Mouse (Mus musculus): ENCODE measurements at regions not wholly inside any gene's neighbourhood (a gene's known extent, or its start where the extent isn't known, plus 50 kb on each side); places are given as distances from the start of the nearest gene placed in this dataset.

DNA sequence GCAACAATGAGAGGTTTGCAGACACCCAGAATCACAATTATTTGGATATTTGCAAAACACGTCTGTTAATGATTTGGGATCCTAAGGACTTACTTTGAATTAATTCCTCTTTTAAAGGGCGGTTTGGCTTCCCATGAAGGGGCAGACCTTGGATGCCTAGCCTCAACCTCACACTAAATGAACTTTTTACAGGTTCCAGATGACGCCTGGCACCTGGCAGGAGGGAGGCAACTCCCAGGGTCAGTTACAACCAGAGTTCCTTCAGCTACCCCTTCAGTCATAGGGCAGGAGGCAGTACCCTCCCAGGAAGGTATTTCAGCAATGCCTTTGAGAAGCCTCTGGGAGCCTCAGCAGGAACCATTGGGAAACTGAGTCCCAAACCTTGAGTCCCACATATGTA is 57.9 kb upstream of the Stx18 start:
- Histone ChIP-seq H3K27ac (no peak overlapping the region), H3K9ac (no peak overlapping the region), H3K4me1 (no peaks in the 10 kb centered on the region), H3K9me3 (no peaks in the 10 kb centered on the region), H3K4me3 (replicated peaks) (no peak overlapping the region), H3K27me3 (peaks cover 5% of the 10 kb centered on the region; the same call in 1 of the 2 replicates), H3K4me2 (no peak overlapping the region), H3K36me3 (replicated peaks) (no peaks in the 10 kb centered on the region)
- no peak for ATAC-seq (ENCODE audit: low FRiP score)
- 74% methylated on average over 3 of the region's 3 CpGs for WGBS

DNA sequence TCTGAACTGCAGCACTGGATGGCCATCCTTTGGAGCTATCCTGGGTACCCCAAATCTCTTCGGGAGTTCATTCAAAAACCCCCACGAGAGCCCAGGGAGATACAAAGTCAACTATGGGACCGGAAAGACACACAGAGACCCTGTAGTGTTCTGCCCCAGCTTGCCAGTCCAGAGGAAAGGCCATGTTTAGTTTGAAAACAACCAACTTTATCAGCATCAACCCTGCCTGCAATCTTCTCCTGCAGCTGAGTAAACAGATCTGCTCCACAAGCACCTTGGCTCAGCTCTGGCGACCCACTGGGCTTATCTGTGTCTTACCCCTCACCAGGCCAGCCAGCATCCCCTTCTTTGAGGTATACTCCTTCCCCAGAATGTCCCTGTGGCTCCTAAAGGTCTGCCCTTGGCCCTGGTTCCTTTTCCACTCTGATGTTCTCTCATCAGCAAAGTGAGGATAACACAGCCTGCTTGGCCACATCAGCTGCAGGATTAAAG is 61.6 kb upstream of the Stx18 start:
- Histone ChIP-seq H3K4me1 (no peaks in the 10 kb centered on the region), H3K9me3 (no peaks in the 10 kb centered on the region), H3K9ac (no peak overlapping the region), H3K27ac (no peak overlapping the region), H3K36me3 (replicated peaks) (no peaks in the 10 kb centered on the region), H3K4me2 (no peak overlapping the region), H3K27me3 (peaks cover 15% of the 10 kb centered on the region), H3K4me3 (replicated peaks) (no peak overlapping the region)
- no peak for ATAC-seq (ENCODE audit: low FRiP score)
- 77% methylated on average over 4 of the region's 4 CpGs for WGBS

DNA sequence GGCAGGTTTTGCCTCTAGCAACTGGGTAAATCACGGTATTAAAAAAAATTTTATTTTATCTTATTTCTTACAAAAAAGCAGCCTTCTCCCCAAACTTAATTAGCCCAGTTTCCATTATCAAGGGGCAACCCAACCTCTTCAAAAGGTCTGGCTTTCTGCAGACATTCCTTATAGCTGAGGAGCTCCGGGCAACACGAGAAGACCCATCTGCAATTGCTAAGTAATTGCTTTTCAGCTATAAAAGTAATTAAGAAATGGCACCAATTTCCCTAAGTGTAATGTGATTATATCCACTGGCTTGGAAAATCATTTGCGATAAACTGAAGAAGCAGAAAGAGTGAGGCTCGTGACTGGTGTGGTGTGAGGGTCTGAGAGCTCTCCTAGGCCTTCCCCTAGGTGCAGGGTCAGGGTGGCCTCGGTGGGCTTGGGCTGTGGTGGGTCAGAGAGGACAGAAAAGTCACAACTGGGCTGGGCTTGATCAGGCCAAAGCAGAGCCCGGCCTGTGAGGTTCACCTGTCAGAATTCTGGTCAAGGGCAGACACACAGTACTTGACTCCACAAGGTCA is 65.5 kb upstream of the Stx18 start:
- no peak overlapping the region for H3K9ac ChIP-seq
- ATAC-seq (ENCODE audit: low FRiP score): no peak
- H3K36me3 ChIP-seq (replicated peaks): no peaks in the 10 kb centered on the region
- peaks cover 43% of the 10 kb centered on the region for H3K27me3 ChIP-seq
- no peak overlapping the region for H3K4me3 ChIP-seq (replicated peaks)
- peaks cover 8% of the 10 kb centered on the region for H3K4me1 ChIP-seq
- no peaks in the 10 kb centered on the region for H3K9me3 ChIP-seq
- no peak overlapping the region for H3K27ac ChIP-seq
- no peak overlapping the region for H3K4me2 ChIP-seq
- 75% methylated on average over 7 of the region's 7 CpGs for WGBS

DNA sequence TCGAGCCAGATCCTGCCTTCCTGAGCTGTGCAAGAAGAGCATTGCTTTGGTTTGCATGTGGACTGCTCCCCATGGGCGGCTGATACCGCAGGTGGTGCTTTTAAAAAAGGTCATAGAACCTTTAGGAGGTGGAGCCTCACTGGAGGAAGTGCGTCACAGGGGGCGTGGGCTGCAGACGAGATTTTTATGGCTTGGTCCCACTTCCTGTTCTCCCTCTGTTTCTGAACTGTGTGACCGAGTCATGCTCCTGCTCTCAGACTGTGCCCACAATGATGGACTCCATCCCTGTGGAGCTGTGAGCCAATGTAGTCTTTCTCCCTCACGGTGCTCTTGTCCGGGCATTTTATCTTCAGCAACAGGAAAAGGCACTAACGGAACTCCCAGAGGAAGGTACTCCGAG is 66.8 kb upstream of the Stx18 start:
- H3K27ac ChIP-seq: no peak overlapping the region
- no peaks in the 10 kb centered on the region for H3K36me3 ChIP-seq (replicated peaks)
- peaks cover 56% of the 10 kb centered on the region for H3K27me3 ChIP-seq
- ATAC-seq (ENCODE audit: low FRiP score): no peak
- 73% methylated on average over 11 of the region's 11 CpGs for WGBS
- no peak overlapping the region for H3K9ac ChIP-seq
- H3K4me2 ChIP-seq: no peak overlapping the region
- no peak overlapping the region for H3K4me3 ChIP-seq (replicated peaks)
- H3K9me3 ChIP-seq: no peaks in the 10 kb centered on the region
- H3K4me1 ChIP-seq: peaks cover 18% of the 10 kb centered on the region

DNA sequence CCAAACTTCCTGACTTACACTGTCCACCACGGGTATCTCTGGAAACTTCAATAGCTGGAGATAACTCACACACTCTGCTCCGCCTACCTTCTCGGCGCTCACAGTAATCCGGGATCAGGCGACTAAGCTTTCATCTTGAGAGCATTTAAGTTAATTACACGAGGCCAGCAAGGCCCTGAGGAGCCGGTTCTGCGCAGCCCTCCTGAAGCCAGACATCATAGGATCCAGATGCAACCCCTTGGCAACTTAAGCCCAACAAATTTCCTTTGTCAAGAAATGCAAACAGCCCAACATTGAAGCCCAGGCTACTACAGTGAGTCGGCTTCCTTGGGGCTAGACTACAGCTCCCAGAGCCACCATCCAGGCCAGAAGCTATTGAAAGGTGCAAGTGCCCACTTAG is 69.9 kb upstream of the Stx18 start:
- H3K4me3 ChIP-seq (replicated peaks): no peak overlapping the region
- H3K4me1 ChIP-seq: peaks cover 18% of the 10 kb centered on the region
- H3K36me3 ChIP-seq (replicated peaks): no peaks in the 10 kb centered on the region
- no peak for ATAC-seq (ENCODE audit: low FRiP score)
- peaks cover 78% of the 10 kb centered on the region for H3K27me3 ChIP-seq
- 8% methylated on average over 10 of the region's 10 CpGs for WGBS
- H3K9me3 ChIP-seq: no peaks in the 10 kb centered on the region
- no peak overlapping the region for H3K27ac ChIP-seq
- H3K9ac ChIP-seq: no peak overlapping the region
- no peak overlapping the region for H3K4me2 ChIP-seq

DNA sequence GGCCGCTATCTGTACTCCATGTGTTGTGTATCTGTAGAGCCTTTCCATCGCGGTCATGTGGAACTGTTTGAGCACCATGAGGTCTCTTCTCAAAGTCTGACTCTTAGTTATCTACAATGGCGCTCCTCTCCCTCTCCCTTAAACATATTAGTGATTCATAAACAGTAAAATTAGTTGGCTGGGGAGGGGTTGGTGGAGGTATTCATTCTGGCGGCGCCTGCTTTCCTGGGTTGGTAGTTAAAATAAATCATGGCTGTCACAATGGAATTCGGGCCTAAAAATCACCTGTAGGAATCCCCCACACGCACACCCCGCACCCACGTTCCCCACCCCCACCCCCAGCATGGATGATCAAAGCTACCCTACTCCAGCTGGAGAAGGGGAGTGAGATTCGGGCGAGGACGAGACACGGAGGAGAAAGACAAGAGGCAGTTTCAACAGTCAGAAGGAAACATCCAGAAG is 70.6 kb upstream of the Stx18 start:
- WGBS: 6% methylated on average over 14 of the region's 14 CpGs
- ATAC-seq (ENCODE audit: low FRiP score): no peak
- Histone ChIP-seq H3K9ac (no peak overlapping the region), H3K27me3 (peaks cover 73% of the 10 kb centered on the region), H3K4me3 (replicated peaks) (no peak overlapping the region), H3K27ac (no peak overlapping the region), H3K9me3 (no peaks in the 10 kb centered on the region), H3K36me3 (replicated peaks) (no peaks in the 10 kb centered on the region), H3K4me2 (peak overlapping the region; percentile 8), H3K4me1 (peaks cover 18% of the 10 kb centered on the region)

DNA sequence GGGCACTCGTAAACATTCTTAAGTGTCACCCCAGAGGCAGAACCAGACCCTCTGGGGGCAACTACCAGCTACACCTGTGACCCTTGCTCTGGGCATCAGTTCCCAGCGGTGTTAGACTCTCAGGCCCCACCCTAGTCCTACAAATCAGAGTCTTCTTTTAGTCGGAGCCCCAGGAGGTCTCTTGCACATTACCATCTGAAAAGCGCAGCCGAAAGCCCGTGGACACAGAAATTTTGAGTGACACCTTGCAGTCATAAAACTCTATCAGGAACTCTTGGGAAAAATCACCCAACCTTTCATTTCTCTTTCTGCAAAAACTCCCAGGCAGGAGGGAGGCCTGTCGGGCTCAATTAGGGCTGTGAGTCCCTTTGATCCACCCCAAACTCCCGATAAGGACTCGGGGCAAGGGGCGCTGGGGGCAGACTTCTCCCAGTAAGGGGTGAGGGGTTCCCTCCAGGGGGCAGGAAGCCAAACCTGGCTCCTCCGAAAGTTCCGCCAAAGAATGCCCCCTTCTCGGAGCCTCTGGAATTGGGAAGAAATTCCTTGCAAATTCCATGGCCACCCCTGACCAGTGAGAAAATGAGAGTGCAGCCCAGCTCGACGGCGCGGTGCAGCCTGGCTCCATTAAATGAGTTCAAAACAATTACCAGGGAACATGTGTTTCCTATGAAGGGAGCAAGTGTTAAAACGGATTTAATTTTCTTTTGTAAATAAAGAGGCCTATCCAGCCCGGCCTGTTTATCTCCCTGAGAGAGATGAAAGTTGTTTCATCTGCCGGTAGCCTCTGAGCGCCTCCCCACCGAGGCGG is 71.2 kb upstream of the Stx18 start:
- no peak for ATAC-seq (ENCODE audit: low FRiP score)
- Histone ChIP-seq H3K4me1 (peaks cover 18% of the 10 kb centered on the region), H3K4me2 (peak overlapping the region; percentile 8), H3K9ac (no peak overlapping the region), H3K9me3 (no peaks in the 10 kb centered on the region), H3K27ac (no peak overlapping the region), H3K36me3 (replicated peaks) (no peaks in the 10 kb centered on the region), H3K4me3 (replicated peaks) (no peak overlapping the region), H3K27me3 (peaks cover 78% of the 10 kb centered on the region)
- WGBS: 4% methylated on average over 23 of the region's 23 CpGs

DNA sequence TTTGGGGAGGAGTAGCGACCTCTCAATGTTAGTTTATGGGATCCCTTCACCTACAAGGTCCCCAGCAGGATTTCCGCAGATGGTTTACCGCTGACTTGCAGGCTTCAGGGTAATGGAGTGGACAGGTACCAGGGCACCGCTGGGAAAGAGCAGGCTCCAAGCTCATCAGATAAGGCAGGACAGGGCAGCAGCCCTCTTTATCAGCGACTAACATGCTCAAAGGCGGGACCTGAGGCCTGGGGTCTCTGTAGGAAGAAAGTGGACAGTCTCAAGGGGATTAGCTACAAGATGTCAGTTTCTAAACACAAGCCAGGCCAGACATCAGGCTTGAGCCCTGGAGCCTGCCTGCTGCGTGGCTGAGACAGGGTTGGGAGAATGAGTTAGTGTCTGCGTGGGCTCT is 74.9 kb upstream of the Stx18 start:
- ATAC-seq (ENCODE audit: low FRiP score): no peak
- Histone ChIP-seq H3K4me1 (peaks cover 15% of the 10 kb centered on the region), H3K4me2 (no peak overlapping the region), H3K36me3 (replicated peaks) (no peaks in the 10 kb centered on the region), H3K9me3 (no peaks in the 10 kb centered on the region), H3K9ac (no peak overlapping the region), H3K27me3 (peaks cover 52% of the 10 kb centered on the region), H3K4me3 (replicated peaks) (no peak overlapping the region), H3K27ac (no peak overlapping the region)
- 65% methylated on average over 8 of the region's 8 CpGs for WGBS

DNA sequence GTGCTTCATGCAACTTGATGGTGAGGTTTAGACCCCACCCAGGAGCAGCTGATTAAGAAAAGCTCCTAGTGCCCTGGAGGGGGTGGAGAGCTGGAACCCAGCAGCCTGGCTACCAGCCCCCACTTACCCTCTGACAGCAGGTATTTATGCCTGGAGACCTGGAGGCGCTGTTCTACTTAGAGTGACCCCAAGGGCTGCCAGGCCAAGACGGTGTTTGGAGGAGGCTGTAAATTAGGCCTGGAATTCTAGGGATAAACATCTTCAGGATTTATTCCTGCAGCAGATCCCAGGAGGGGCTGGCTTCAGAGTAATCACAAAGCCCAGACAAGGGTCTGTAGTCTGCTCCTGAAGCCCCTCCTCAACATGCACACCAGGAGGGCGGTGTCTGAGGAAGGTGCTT is 76.0 kb upstream of the Stx18 start:
- Histone ChIP-seq H3K9me3 (no peaks in the 10 kb centered on the region), H3K27me3 (peaks cover 40% of the 10 kb centered on the region), H3K4me1 (peaks cover 5% of the 10 kb centered on the region), H3K9ac (no peak overlapping the region), H3K27ac (no peak overlapping the region), H3K4me2 (no peak overlapping the region), H3K36me3 (replicated peaks) (no peaks in the 10 kb centered on the region), H3K4me3 (replicated peaks) (no peak overlapping the region)
- ATAC-seq (ENCODE audit: low FRiP score): no peak
- 45% methylated on average over 3 of the region's 3 CpGs for WGBS

DNA sequence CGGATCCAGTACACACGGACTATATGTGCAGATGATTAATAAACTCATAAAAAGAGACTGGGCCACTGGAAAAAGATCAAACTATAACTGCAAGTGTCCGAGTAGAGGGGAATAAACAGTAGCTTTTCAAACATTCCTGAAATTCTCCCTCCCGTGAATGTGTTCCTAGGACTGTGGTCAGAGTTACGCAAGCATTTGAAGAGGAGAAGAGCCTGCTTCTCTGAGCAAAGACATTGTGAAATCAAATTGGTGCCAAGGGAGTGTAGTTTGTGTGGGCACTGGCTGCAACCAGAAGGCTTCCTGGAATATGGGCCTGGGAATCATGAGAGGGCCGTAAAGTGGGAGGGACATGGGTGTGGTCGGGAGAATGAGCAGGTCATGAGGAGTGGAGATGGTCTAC is 78.3 kb upstream of the Stx18 start:
- H3K9ac ChIP-seq: no peak overlapping the region
- WGBS: 88% methylated on average over 7 of the region's 7 CpGs
- no peaks in the 10 kb centered on the region for H3K4me1 ChIP-seq
- no peak overlapping the region for H3K27ac ChIP-seq
- H3K9me3 ChIP-seq: no peaks in the 10 kb centered on the region
- no peaks in the 10 kb centered on the region for H3K36me3 ChIP-seq (replicated peaks)
- peaks cover 19% of the 10 kb centered on the region for H3K27me3 ChIP-seq
- no peak for ATAC-seq (ENCODE audit: low FRiP score)
- no peak overlapping the region for H3K4me2 ChIP-seq
- H3K4me3 ChIP-seq (replicated peaks): no peak overlapping the region

DNA sequence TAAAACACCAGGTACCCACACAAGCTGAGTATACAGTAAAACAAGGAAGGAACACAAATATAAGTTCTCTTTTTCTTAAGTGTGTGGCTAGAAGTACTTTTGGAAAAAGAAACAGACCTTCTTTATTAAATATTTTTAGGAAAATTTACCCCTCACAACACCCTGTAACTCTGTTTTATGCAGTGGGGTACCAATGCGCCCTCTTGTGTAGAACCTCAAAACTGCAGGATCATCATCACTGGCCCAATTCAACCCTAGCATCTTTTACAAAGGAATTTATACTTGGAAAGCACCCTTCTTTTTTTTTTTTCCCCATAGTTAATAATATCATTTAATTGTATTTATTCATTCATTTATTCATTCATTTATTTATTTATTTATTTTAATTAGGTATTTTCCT is 86.4 kb upstream of the Stx18 start:
- Histone ChIP-seq H3K4me3 (replicated peaks) (no peak overlapping the region), H3K4me2 (no peak overlapping the region), H3K27me3 (peaks cover 16% of the 10 kb centered on the region), H3K36me3 (replicated peaks) (no peaks in the 10 kb centered on the region), H3K4me1 (no peaks in the 10 kb centered on the region), H3K9ac (no peak overlapping the region), H3K27ac (no peak overlapping the region), H3K9me3 (no peaks in the 10 kb centered on the region)
- no peak for ATAC-seq (ENCODE audit: low FRiP score)
- WGBS: 0% methylated on average over 1 of the region's 1 CpGs

DNA sequence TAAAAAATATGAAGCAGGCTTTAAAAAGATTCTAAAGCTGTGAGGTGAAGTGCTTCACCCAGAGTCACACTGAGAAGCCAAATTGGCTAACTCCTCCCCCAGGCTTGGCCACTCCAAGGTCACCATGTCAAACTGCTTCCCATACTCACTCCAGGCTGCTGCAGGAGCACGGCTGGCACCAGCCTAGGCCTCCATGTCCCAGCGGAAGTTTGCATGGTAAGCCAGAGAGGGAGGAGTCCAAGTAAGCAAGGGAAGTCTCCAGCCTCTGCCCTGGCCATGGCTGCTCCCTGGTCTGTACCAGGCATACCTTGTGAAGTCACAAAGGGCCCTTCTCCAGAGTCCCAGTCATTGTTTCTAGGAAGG is 105.8 kb upstream of the Stx18 start:
- Histone ChIP-seq H3K27me3 (peaks cover 4% of the 10 kb centered on the region; the same call in 1 of the 2 replicates), H3K27ac (no peak overlapping the region), H3K9me3 (no peaks in the 10 kb centered on the region), H3K4me2 (no peak overlapping the region), H3K36me3 (replicated peaks) (no peaks in the 10 kb centered on the region), H3K4me1 (no peaks in the 10 kb centered on the region), H3K4me3 (replicated peaks) (no peak overlapping the region), H3K9ac (no peak overlapping the region)
- ATAC-seq (ENCODE audit: low FRiP score): no peak
- 70% methylated on average over 2 of the region's 2 CpGs for WGBS

All from forebrain, embryonic 12.5 days (tissue).